Mouse (Mus musculus): ENCODE data around the gene Tlx2. TPM values are rescaled to one million over a fixed set of nuclear protein-coding genes. Genes with fewer than 3 reads are reported as not detected.

Tlx2 gene
- polyA plus RNA-seq, 1 experiment from 2014 or later: 0.12 TPM

- no peak overlapping the region for H3K4me3 ChIP-seq (replicated peaks; ENCODE audit: low read depth, low read length)
- TF ChIP-seq CTCF (IDR thresholded peaks at IDR 0.05; ENCODE audit: low read depth): no peak
- peak overlapping the region; percentile 41 for H3K4me2 ChIP-seq (ENCODE audit: low read length)
- no peaks in the 10 kb centered on the region for H3K27me3 ChIP-seq (ENCODE audit: insufficient read depth, low read length)
- 14% methylated on average over 24 of the region's 24 CpGs for WGBS
- DNase-seq (ENCODE audit: low spot score): peak; percentile 83
- H3K36me3 ChIP-seq (ENCODE audit: insufficient read depth, low read length): no peaks in the 10 kb centered on the region
- ATAC-seq (replicated peaks; ENCODE audit: low FRiP score, low read depth): peak; percentile 74
- no peaks in the 10 kb centered on the region for H3K9me3 ChIP-seq (replicated peaks; ENCODE audit: low read length)
- 0 out of 2 replicates have a peak overlapping the region, but pooled peaks have one; percentile 32 for H3K9ac ChIP-seq (ENCODE audit: low read depth, low read length)
- H3K27ac ChIP-seq: no peak overlapping the region
- no peaks in the 10 kb centered on the region; the same call in none of the 2 replicates for H3K4me1 ChIP-seq (replicated peaks; ENCODE audit: insufficient read depth, low read length)
Measured at GRCm38 (mm10) chr6:83038496-83039012, 31.5 kb downstream of the Tlx2 start.

GRCm38 (mm10) chr6:83037188-83037587 lies 32.9 kb downstream of the Tlx2 start:
- WGBS: 87% methylated on average over 8 of the region's 8 CpGs
- H3K4me2 ChIP-seq (ENCODE audit: low read length): no peak overlapping the region
- H3K4me1 ChIP-seq (replicated peaks; ENCODE audit: insufficient read depth, low read length): peaks cover under 1% of the 10 kb centered on the region

GRCm38 (mm10) chr6:83034463-83035055 lies 35.5 kb downstream of the Tlx2 start:
- H3K4me2 ChIP-seq (ENCODE audit: low read length): peak overlapping the region; percentile 82
- H3K27me3 ChIP-seq (ENCODE audit: insufficient read depth, low read length): no peaks in the 10 kb centered on the region
- DNase-seq (ENCODE audit: low spot score): no peak
- WGBS: 33% methylated on average over 5 of the region's 5 CpGs
- peaks cover 3% of the 10 kb centered on the region for H3K4me1 ChIP-seq (replicated peaks; ENCODE audit: insufficient read depth, low read length)
- H3K9ac ChIP-seq (ENCODE audit: low read depth, low read length): peak overlapping the region; percentile 53
- peak overlapping the region; percentile 92 for H3K27ac ChIP-seq
- TF ChIP-seq CTCF (IDR thresholded peaks at IDR 0.05; ENCODE audit: low read depth): no peak
- no peaks in the 10 kb centered on the region for H3K36me3 ChIP-seq (ENCODE audit: insufficient read depth, low read length)
- ATAC-seq (replicated peaks; ENCODE audit: low FRiP score, low read depth): no peak
- no peaks in the 10 kb centered on the region for H3K9me3 ChIP-seq (replicated peaks; ENCODE audit: low read length)
- H3K4me3 ChIP-seq (replicated peaks; ENCODE audit: low read depth, low read length): peak overlapping the region; percentile 64

More at GRCm38 (mm10) chr6:83037188-83037587, 32.9 kb downstream of the Tlx2 start:
- Histone ChIP-seq H3K27me3 (ENCODE audit: insufficient read depth, low read length) (no peaks in the 10 kb centered on the region), H3K9ac (ENCODE audit: low read depth, low read length) (no peak overlapping the region), H3K9me3 (replicated peaks; ENCODE audit: low read length) (no peaks in the 10 kb centered on the region), H3K4me3 (replicated peaks; ENCODE audit: low read depth, low read length) (no peak overlapping the region), H3K36me3 (ENCODE audit: insufficient read depth, low read length) (no peaks in the 10 kb centered on the region), H3K27ac (no peak overlapping the region)
- no peak for ATAC-seq (replicated peaks; ENCODE audit: low FRiP score, low read depth)
- no peak for TF ChIP-seq CTCF (IDR thresholded peaks at IDR 0.05; ENCODE audit: low read depth)
- DNase-seq (ENCODE audit: low spot score): no peak

GRCm38 (mm10) chr6:83033249-83034185 lies 36.6 kb downstream of the Tlx2 start, which contains the start of the genes Dok1 and Loxl3:
TSS of gene Dok1 (minus strand) at chr6:83033471.
TSS of gene Loxl3 (plus strand) at chr6:83034173.
- Histone ChIP-seq H3K4me1 (replicated peaks; ENCODE audit: insufficient read depth, low read length) (peaks cover 3% of the 10 kb centered on the region; the same call in 1 of the 2 replicates), H3K9me3 (replicated peaks; ENCODE audit: low read length) (no peaks in the 10 kb centered on the region), H3K9ac (ENCODE audit: low read depth, low read length) (peak within 1 kb of the TSS; percentile 53), H3K36me3 (ENCODE audit: insufficient read depth, low read length) (no peaks in the 10 kb centered on the region), H3K27me3 (ENCODE audit: insufficient read depth, low read length) (no peaks in the 10 kb centered on the region), H3K4me3 (replicated peaks; ENCODE audit: low read depth, low read length) (peak within 1 kb of the TSS; percentile 64), H3K4me2 (ENCODE audit: low read length) (peak within 1 kb of the TSS; percentile 82), H3K27ac (peak within 1 kb of the TSS; percentile 92)
- no peak for TF ChIP-seq CTCF (IDR thresholded peaks at IDR 0.05; ENCODE audit: low read depth)
- DNase-seq (ENCODE audit: low spot score): peak; percentile 98
- under 1% methylated on average over 51 of the region's 51 CpGs for WGBS
- ATAC-seq (replicated peaks; ENCODE audit: low FRiP score, low read depth): peak; percentile 75

GRCm38 (mm10) chr6:83032769-83033191 lies 37.3 kb downstream of the Tlx2 start:
- TF ChIP-seq CTCF (IDR thresholded peaks at IDR 0.05; ENCODE audit: low read depth): peak; percentile 32
- DNase-seq (ENCODE audit: low spot score): peak; percentile 67
- under 1% methylated on average over 31 of the region's 31 CpGs for WGBS

More at GRCm38 (mm10) chr6:83032769-83033191, 37.3 kb downstream of the Tlx2 start:
- peak overlapping the region; percentile 64 for H3K4me3 ChIP-seq (replicated peaks; ENCODE audit: low read depth, low read length)
- peak overlapping the region; percentile 92 for H3K27ac ChIP-seq
- no peaks in the 10 kb centered on the region for H3K27me3 ChIP-seq (ENCODE audit: insufficient read depth, low read length)
- peak overlapping the region; percentile 82 for H3K4me2 ChIP-seq (ENCODE audit: low read length)
- no peaks in the 10 kb centered on the region for H3K9me3 ChIP-seq (replicated peaks; ENCODE audit: low read length)
- peaks cover 3% of the 10 kb centered on the region; the same call in 1 of the 2 replicates for H3K4me1 ChIP-seq (replicated peaks; ENCODE audit: insufficient read depth, low read length)
- H3K9ac ChIP-seq (ENCODE audit: low read depth, low read length): peak overlapping the region; percentile 51
- ATAC-seq (replicated peaks; ENCODE audit: low FRiP score, low read depth): peak; percentile 56
- no peaks in the 10 kb centered on the region for H3K36me3 ChIP-seq (ENCODE audit: insufficient read depth, low read length)

All from kidney, postnatal 0 days (tissue).